Mouse (Mus musculus): Measurements from ENCODE around the gene Tlr9. TPM values are rescaled to one million over a fixed set of nuclear protein-coding genes. Genes with fewer than 3 reads are reported as not detected.

Gene Tlr9
- polyA plus RNA-seq, 1 experiment from 2014 or later = 0.03 TPM

DNA sequence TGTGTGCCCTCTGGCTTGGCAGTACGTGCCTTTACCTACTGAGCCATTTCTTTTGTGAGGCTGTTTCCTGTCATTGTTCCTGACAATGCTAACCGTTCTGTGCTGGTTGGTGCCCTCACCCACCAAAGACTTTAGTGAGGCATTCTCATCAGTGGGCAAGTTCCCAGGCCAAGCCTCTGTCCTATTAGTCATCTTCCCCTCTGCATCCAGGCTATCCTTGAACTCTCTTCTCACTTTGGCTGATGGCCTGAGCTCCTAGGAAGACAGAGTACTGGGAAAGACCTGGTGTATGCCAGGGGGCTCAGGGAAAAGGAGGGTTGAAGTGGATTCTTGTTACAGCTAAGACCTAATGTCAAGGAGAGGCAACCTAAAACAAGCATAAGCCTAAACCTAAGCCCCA is 31.6 kb downstream of the Tlr9 start:
- ATAC-seq (ENCODE audit: insufficient read depth) = no peak
- H3K9ac ChIP-seq = no peak overlapping the region
- H3K4me1 ChIP-seq (replicated peaks) = peaks cover 6% of the 10 kb centered on the region
- no peak overlapping the region for H3K4me2 ChIP-seq
- no peaks in the 10 kb centered on the region for H3K9me3 ChIP-seq (replicated peaks)
- no peak overlapping the region for H3K4me3 ChIP-seq (replicated peaks)
- H3K36me3 ChIP-seq (replicated peaks) = no peaks in the 10 kb centered on the region
- H3K27me3 ChIP-seq = no peaks in the 10 kb centered on the region
- no peak overlapping the region for H3K27ac ChIP-seq (replicated peaks)
- 58% methylated on average over 2 of the region's 2 CpGs for WGBS (ENCODE audit: insufficient replicate concordance)

DNA sequence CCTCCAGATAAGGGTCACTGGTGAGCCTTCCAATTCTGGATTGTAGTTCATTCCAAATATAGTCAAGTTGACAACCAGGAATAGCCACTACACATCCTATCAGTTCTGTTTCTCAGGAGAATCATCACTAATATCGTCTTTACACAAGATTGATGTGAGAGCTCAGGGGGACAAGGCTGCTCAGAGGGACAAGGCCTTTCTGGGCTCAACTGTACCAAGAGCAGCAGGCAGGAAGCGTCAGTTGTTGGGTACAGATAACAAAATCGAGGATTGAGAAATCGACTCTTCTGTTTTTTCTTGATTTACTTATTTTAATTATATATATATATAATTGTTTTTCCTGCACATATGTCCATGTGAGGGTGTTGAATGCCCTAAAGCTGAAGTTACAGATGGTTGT is 36.0 kb downstream of the Tlr9 start:
- Histone ChIP-seq H3K27ac (replicated peaks) (no peak overlapping the region), H3K36me3 (replicated peaks) (no peaks in the 10 kb centered on the region), H3K4me3 (replicated peaks) (no peak overlapping the region), H3K9ac (no peak overlapping the region), H3K4me1 (replicated peaks) (0 out of 2 replicates have a peak, but pooled peaks cover 9% of the 10 kb centered on the region), H3K27me3 (no peaks in the 10 kb centered on the region), H3K4me2 (no peak overlapping the region), H3K9me3 (replicated peaks) (no peaks in the 10 kb centered on the region)
- ATAC-seq (ENCODE audit: insufficient read depth) = no peak
- WGBS (ENCODE audit: insufficient replicate concordance) = 14% methylated on average over 4 of the region's 4 CpGs

DNA sequence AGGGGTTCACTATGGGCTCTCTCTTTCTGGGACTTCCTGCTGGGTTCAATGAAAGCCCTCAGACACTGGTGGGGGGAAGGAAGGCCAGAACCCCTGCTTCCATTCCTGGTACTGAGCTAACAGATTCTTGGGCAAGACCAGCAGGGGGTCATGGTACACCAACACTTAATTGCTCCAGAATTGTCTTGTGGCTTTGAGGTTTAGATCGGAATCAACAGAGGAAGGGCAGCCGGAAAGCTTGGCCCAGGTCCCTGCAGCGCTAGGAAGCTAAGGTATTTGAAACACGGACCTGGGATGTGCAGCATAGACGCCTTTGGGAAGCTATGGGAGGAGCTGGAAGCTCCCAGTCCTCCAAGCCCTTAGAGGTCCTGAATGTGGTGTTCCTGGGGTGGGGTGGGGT is 36.6 kb downstream of the Tlr9 start:
- ATAC-seq (ENCODE audit: insufficient read depth) = no peak
- Histone ChIP-seq H3K4me3 (replicated peaks) (no peak overlapping the region), H3K4me1 (replicated peaks) (0 out of 2 replicates have a peak, but pooled peaks cover 9% of the 10 kb centered on the region), H3K4me2 (no peak overlapping the region), H3K9me3 (replicated peaks) (no peaks in the 10 kb centered on the region), H3K27ac (replicated peaks) (no peak overlapping the region), H3K27me3 (no peaks in the 10 kb centered on the region), H3K9ac (no peak overlapping the region), H3K36me3 (replicated peaks) (no peaks in the 10 kb centered on the region)
- WGBS (ENCODE audit: insufficient replicate concordance) = 16% methylated on average over 5 of the region's 5 CpGs

DNA sequence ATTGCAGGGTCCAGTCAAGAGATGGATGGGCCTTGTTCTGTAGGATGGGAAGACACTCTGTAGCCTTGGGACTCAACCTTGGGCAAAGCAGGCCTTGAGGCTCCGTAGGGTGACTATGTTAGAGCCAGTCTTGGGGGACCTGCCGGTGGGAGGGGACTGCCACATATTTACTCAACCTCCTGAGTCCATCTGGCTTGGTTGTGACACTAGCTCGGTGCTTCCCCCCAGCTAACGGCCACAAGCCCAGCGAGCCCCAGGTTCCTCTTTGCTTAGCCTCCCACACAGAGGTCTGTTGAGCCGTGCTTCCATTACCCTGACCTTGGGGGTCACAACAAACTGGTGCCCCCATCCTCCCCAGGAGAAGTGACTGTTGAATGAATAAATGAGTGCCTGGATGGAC is 38.7 kb downstream of the Tlr9 start:
- Histone ChIP-seq H3K9me3 (replicated peaks) (no peaks in the 10 kb centered on the region), H3K9ac (no peak overlapping the region), H3K4me1 (replicated peaks) (0 out of 2 replicates have a peak, but pooled peaks cover 9% of the 10 kb centered on the region), H3K4me3 (replicated peaks) (no peak overlapping the region), H3K4me2 (no peak overlapping the region), H3K27me3 (no peaks in the 10 kb centered on the region), H3K27ac (replicated peaks) (0 out of 2 replicates have a peak overlapping the region, but pooled peaks have one; percentile 16), H3K36me3 (replicated peaks) (no peaks in the 10 kb centered on the region)
- no peak for ATAC-seq (ENCODE audit: insufficient read depth)
- WGBS (ENCODE audit: insufficient replicate concordance) = 13% methylated on average over 6 of the region's 6 CpGs

DNA sequence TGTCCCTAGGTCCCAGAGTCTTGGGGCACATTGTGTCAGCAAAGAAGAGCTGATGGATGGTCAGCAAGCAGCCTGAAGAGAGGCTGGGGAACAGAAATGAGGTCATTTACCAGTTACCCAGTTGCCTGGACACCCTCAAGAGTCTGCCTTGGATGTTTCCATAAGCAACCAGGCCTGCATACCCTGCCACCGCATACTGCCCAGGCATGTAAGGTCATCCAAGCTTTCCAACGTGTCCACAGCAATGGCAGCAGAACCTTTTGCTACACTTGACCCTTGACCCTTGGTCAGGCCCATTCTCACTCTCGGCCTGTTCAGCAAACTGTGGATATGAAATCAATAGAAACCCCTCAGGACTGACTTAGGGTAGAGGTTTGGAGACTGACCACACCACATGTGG is 39.1 kb downstream of the Tlr9 start:
- no peak overlapping the region for H3K4me2 ChIP-seq
- 0 out of 2 replicates have a peak, but pooled peaks cover 9% of the 10 kb centered on the region for H3K4me1 ChIP-seq (replicated peaks)
- WGBS (ENCODE audit: insufficient replicate concordance) = 56% methylated on average over 3 of the region's 3 CpGs
- no peak overlapping the region for H3K9ac ChIP-seq
- ATAC-seq (ENCODE audit: insufficient read depth) = no peak
- no peaks in the 10 kb centered on the region for H3K36me3 ChIP-seq (replicated peaks)
- no peaks in the 10 kb centered on the region for H3K27me3 ChIP-seq
- H3K4me3 ChIP-seq (replicated peaks) = no peak overlapping the region
- H3K9me3 ChIP-seq (replicated peaks) = no peaks in the 10 kb centered on the region
- H3K27ac ChIP-seq (replicated peaks) = no peak overlapping the region

DNA sequence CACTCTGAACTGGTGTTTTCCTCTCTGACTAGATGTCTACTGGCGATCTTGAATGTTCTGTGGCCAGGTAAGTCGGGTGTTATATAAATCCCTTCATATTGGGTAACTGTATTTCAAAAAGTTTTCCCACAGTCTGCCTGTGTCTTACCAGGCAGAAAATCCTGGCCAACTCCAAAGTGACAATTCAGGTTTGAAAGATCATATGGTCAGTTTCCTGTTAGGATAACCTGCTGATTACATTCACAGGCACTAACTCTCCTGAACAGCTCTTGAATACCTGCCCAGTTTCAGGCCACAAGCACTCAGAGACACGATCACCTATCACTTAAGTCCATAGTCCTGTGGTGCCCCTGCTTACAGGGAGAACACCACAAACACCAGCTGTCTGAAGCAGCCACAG is 39.7 kb downstream of the Tlr9 start:
- Histone ChIP-seq H3K27me3 (no peaks in the 10 kb centered on the region), H3K4me3 (replicated peaks) (no peak overlapping the region), H3K4me2 (no peak overlapping the region), H3K36me3 (replicated peaks) (no peaks in the 10 kb centered on the region), H3K27ac (replicated peaks) (no peak overlapping the region), H3K9me3 (replicated peaks) (no peaks in the 10 kb centered on the region), H3K4me1 (replicated peaks) (0 out of 2 replicates have a peak, but pooled peaks cover 9% of the 10 kb centered on the region), H3K9ac (no peak overlapping the region)
- WGBS (ENCODE audit: insufficient replicate concordance) = 56% methylated on average over 3 of the region's 3 CpGs
- no peak for ATAC-seq (ENCODE audit: insufficient read depth)

DNA sequence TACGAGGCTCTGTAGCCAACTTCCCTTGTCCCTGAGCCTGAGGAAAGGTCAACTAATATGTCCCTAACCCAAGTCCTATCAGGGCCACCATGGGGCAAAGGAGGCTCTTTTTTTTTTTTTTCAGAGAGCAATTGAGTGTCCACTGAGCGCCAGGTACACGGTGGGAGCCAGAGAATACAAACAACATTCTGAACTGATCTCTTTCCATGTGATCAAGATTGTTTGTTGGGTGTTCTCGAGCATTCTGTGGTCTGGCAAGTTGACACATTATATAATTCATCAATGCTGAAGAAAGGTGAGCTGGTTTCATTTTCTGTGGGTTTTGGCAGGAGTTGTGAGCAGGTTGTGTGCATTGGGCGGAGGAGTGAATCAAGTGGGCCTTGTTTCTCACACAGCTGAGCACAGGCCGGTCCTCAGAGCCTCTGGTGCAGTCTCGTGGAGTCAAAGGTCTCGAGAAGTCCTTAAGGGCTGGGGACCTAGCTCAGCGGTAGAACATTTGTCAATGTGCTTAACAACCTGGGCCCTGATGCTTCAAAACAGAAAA is 41.1 kb downstream of the Tlr9 start:
- Histone ChIP-seq H3K27ac (replicated peaks) (no peak overlapping the region), H3K36me3 (replicated peaks) (no peaks in the 10 kb centered on the region), H3K4me1 (replicated peaks) (peaks cover 9% of the 10 kb centered on the region; the same call in 1 of the 2 replicates), H3K4me2 (no peak overlapping the region), H3K4me3 (replicated peaks) (no peak overlapping the region), H3K27me3 (no peaks in the 10 kb centered on the region), H3K9ac (no peak overlapping the region), H3K9me3 (replicated peaks) (no peaks in the 10 kb centered on the region)
- WGBS (ENCODE audit: insufficient replicate concordance) = 53% methylated on average over 9 of the region's 9 CpGs
- ATAC-seq (ENCODE audit: insufficient read depth) = no peak

DNA sequence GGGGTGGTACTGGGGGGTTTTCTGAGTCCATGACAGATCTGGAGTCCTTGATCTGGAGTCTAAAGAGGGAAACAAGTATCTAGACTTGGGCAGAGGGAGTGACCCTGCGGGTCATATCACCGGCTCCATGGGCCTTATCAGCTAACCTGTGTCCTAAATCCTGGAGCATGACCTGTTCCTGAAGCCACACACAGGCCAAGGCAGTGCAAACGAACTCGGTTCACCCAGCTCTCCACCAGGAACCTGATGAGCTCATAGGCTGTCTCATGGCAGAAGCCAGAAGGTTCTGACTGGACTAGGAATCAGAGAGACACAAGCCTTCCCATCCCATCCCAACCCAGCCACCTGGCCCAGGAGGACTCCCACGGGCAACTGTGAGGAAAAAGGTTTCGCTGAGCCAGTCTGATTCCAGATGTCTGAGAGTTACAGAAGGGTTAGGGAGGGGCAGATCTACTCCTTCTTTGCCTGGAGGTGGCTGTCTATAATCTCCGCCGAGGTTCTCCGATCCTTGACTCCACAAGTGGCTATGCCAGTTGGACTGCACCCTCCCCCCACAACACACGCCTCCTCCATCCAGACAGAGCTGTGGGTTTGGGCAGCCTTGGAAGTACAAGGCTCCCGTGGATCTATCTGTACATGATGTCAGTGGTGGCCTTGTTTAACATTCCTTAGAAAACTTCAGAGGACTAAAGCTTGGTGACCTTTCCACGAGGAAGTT is 43.1 kb downstream of the Tlr9 start:
- no peak overlapping the region for H3K9ac ChIP-seq
- WGBS (ENCODE audit: insufficient replicate concordance) = 63% methylated on average over 12 of the region's 12 CpGs

DNA sequence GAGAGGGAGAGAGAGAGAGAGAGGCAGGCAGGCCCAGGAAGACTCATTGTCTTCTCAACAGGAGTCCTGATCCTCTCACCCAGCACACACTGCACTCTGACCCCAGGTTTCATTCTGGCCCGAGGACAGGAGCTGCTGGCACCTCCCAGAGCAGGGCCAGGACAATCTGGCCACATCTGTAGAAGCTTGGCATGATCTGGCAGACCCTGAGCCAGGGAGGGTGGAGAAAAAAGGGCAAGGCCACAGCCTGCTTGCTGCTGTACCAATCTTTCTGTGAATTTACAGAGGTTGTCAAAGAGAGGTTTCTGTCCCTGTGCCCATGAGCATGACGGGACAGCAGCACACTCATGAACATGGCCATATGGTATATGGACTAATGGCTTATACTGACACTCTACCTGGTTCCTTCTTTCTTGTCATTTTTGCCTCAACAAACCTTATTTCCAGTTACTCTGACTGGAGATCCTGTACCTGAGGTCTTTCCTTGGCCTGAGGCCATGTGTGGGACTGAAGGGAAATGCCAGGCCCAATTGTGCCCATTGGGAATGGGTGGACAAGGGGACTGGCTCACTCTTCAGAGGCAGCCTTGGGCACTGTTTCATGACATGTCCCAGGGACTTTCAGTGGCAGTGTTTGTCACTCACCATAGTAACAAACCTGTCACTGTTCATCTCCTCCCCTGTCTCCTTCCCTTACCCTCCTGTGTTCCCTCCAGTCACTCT is 44.7 kb downstream of the Tlr9 start:
- 48% methylated on average over 2 of the region's 2 CpGs for WGBS (ENCODE audit: insufficient replicate concordance)
- H3K9me3 ChIP-seq (replicated peaks) = no peaks in the 10 kb centered on the region
- no peak overlapping the region for H3K4me2 ChIP-seq
- no peak for ATAC-seq (ENCODE audit: insufficient read depth)
- no peak overlapping the region for H3K4me3 ChIP-seq (replicated peaks)
- H3K36me3 ChIP-seq (replicated peaks) = no peaks in the 10 kb centered on the region
- no peaks in the 10 kb centered on the region for H3K27me3 ChIP-seq
- H3K27ac ChIP-seq (replicated peaks) = no peak overlapping the region
- no peak overlapping the region for H3K9ac ChIP-seq
- H3K4me1 ChIP-seq (replicated peaks) = peaks cover 4% of the 10 kb centered on the region; the same call in 1 of the 2 replicates

More for the DNA sequence above, 43.1 kb downstream of the Tlr9 start:
- no peak overlapping the region for H3K4me3 ChIP-seq (replicated peaks)
- H3K4me2 ChIP-seq = no peak overlapping the region
- H3K27ac ChIP-seq (replicated peaks) = no peak overlapping the region
- H3K9me3 ChIP-seq (replicated peaks) = no peaks in the 10 kb centered on the region
- H3K4me1 ChIP-seq (replicated peaks) = peaks cover 12% of the 10 kb centered on the region; the same call in 1 of the 2 replicates
- no peaks in the 10 kb centered on the region for H3K36me3 ChIP-seq (replicated peaks)
- ATAC-seq (ENCODE audit: insufficient read depth) = 0 out of 2 replicates have a peak, but pooled peaks have one; percentile 24
- H3K27me3 ChIP-seq = no peaks in the 10 kb centered on the region

DNA sequence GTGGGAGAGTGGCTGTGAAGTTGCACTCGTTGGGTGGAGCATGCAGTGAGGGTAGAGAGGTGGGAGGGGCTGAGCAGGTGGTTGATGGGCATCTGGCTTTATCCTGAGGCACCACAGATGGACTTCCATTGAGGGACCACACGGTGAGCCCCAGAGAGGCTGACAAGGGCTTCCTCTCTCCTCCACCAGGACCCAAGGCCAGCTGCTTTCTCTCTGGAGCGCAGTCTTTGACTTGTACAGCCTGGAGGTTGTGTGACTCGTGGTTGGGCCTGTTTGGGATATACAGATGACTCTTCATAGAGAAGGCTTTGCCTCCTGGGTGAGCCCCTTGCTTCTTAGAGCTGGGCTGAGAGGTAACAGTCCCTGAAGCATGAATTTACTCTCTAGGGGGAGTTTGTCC is 46.0 kb downstream of the Tlr9 start:
- no peak overlapping the region for H3K27ac ChIP-seq (replicated peaks)
- H3K27me3 ChIP-seq = no peaks in the 10 kb centered on the region
- no peak overlapping the region for H3K4me3 ChIP-seq (replicated peaks)
- H3K4me1 ChIP-seq (replicated peaks) = peaks cover 4% of the 10 kb centered on the region; the same call in 1 of the 2 replicates
- H3K4me2 ChIP-seq = no peak overlapping the region
- WGBS (ENCODE audit: insufficient replicate concordance) = 40% methylated on average over 4 of the region's 4 CpGs
- H3K9ac ChIP-seq = no peak overlapping the region
- ATAC-seq (ENCODE audit: insufficient read depth) = no peak
- H3K36me3 ChIP-seq (replicated peaks) = no peaks in the 10 kb centered on the region
- H3K9me3 ChIP-seq (replicated peaks) = no peaks in the 10 kb centered on the region

DNA sequence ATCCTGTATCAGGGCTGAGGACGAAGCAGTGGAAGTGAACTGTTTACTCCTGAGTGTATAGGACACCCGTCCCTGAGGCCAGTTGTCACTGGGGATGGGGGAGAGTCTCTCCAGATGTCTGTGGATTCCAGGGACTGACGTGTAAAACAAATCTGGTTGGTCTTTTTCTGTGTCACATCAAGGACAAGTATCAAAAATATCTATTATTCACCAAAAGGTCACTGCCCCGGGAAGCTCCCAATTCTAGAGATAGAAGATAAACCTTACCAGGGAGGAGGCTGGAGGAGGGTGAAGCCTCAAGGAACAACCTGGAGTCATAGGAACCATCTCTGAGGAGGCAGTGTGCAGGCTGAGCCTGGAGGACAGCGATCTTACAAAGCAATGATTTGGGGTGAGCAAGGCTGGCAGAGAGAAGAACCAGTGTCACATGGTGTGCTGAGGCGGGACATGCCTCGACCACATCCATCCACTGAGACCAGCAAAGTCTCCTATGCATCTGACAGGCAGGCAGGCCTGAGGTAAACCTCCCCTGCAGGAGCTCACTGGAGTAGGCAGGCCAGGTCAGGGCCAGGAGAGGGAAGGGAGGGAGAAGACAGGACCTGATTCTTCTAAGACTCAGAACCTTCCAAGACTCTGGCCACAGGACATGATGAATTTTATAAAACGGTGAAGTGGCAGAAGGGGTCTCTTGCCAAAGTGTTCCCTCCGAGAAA is 46.8 kb downstream of the Tlr9 start:
- H3K27me3 ChIP-seq = no peaks in the 10 kb centered on the region
- H3K36me3 ChIP-seq (replicated peaks) = no peaks in the 10 kb centered on the region
- H3K27ac ChIP-seq (replicated peaks) = no peak overlapping the region
- no peak overlapping the region for H3K4me2 ChIP-seq
- 50% methylated on average over 9 of the region's 9 CpGs for WGBS (ENCODE audit: insufficient replicate concordance)
- peaks cover 4% of the 10 kb centered on the region; the same call in 1 of the 2 replicates for H3K4me1 ChIP-seq (replicated peaks)
- no peaks in the 10 kb centered on the region for H3K9me3 ChIP-seq (replicated peaks)
- no peak overlapping the region for H3K4me3 ChIP-seq (replicated peaks)
- no peak for ATAC-seq (ENCODE audit: insufficient read depth)
- no peak overlapping the region for H3K9ac ChIP-seq

Data from liver, embryonic 15.5 days (tissue).